Mouse (Mus musculus): ENCODE data around the gene Hist1h4a.

- TF ChIP-seq NANOG (IDR thresholded peaks at IDR 0.05; ENCODE audit: borderline replicate concordance, low read length) (no peak), CTCF (conservative IDR thresholded peaks at IDR 0.05; ENCODE audit: low read length) (no peak)
Measured at GRCm38 (mm10) chr13:23728472-23729191, 32.4 kb downstream of the Hist1h4a start.
